Mouse (Mus musculus) cerebellum, postnatal 10 days (tissue): ENCODE data around the gene Mllt6.
A peak's percentile ranks its signal among the peaks of the same experiment; 100 is the strongest.

Experiments used
- DNase-seq, 2 experiments: peaks; one replicate each; pipeline ENCODE4 v3.0.0; 2021; ENCODE audit warnings: mixed read lengths in 2 of 2

Mllt6 gene

DNA sequence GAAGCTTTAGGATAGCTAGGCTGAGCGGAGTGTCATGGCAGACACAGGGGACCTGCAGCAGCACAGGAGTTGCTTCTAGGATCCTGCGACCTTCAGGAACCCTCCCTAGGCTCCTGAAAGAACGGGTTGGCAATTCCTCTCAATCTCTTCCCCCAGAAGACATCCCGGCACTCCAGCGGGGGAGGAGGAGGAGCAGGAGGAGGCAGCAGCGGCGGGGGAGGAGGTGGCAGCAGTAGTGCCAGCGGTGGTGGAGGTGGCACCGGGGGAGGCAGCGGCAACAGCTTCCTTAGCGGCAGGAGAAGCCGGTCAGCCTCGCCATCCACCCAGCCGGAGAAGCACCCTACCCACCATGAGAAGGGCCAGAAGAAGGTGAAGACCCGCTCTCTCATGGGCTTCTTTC is 6.1 kb downstream of the Mllt6 start:
- peak in 1 of 2 experiments; percentile 49 for DNase-seq

DNA sequence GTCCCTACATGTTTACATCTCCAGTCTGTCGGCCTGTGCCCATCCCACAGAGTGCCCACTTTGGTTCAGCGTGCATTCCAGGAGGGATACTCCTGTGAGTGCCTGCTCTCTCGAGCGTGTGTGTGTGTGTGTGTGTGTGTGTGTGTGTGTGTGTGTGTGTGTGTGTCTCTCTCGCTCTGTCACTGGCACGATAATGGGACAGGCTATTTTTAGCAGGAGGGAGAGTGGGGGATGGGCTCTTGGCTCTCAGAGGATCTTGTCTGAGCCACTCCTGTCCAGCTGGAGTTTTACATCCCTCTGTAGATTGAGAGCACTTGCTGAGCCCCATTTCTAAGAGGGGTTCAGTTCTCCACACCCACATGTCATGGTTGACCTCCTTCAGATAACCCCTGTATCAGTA is 6.6 kb downstream of the Mllt6 start:
- peak; percentile 87 to 94 for DNase-seq

DNA sequence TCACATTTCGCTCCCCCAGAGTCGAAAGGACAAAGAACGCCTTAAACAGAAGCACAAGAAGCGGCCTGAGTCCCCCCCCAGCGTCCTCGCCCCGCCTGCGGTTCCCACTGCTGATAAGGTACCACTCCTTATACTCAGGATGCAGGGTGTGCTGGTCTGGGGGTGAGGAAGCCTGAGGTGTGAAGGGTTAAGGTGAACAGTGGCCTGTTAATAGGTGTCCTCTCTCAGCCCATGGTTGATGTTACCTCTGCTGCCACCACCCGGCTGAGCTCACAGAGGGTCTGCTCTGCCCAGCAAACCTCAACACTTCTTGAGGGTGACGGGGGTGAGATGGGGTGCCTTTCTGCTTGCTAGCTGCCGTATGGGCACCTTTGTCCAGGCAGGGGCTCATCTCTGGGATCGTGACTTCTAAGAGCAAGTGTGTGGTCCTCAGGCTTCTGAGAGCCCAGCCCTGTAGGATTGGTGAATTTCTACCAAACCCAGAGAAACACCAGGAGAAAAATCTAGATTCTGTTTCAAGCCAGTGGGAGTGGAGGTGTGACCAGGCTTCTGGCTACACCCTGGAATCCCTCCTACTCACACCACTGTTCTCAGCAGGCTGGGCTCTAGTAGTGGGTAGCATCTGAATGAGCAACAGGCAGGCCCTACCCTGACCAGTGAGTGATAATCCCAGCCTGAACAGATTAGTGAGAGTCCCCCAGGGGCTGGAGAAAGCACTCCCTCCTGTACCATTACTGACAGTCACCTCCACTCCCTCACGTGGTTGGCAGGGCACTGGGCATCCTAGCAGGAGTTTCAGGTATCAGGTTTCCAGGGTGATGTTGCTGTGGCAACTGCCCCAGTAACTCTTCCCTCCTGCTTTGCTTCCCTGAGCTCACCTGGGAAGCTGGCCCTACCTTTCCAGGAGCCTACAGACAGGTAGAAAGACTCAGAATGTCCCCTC is 7.3 kb downstream of the Mllt6 start:
- peak in 1 of 2 experiments; percentile 59 for DNase-seq

DNA sequence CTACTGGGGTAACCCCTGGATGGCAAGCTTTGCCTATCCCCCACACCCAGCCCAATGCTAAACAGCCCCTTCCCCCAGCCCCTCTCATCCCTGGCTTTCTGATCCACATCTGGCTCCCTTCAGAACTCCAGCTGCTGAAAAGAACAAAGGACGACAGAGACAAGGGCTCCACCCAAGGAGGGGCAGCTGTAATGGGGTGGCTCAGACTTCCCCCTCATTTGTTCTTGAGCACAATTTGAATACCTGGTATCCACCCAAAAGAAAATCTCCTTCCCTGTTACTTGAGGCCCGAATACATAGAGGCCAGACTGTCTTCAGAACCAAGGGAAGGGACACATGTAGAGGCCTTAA is 7.9 kb downstream of the Mllt6 start:
- no peak for DNase-seq

DNA sequence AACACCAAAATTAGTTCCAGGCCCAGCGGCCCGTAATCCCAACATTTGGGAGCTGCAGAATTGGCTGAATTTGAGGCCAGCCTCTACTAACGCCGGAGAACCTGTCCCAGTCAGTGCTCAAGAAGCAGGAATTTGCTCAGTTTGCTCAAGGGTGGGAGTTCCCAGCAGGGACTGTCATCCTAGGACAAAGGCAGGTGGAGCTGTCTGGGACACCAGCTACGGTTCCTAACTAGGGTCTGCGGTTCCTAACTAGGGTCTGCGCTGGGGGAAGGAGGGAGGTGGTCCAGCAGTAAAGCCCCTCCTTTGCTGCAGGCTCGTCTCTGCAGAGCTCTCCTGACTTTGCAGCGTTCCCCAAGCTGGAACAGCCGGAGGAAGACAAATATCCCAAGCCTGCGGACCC is 9.9 kb downstream of the Mllt6 start:
- DNase-seq, result no peak

DNA sequence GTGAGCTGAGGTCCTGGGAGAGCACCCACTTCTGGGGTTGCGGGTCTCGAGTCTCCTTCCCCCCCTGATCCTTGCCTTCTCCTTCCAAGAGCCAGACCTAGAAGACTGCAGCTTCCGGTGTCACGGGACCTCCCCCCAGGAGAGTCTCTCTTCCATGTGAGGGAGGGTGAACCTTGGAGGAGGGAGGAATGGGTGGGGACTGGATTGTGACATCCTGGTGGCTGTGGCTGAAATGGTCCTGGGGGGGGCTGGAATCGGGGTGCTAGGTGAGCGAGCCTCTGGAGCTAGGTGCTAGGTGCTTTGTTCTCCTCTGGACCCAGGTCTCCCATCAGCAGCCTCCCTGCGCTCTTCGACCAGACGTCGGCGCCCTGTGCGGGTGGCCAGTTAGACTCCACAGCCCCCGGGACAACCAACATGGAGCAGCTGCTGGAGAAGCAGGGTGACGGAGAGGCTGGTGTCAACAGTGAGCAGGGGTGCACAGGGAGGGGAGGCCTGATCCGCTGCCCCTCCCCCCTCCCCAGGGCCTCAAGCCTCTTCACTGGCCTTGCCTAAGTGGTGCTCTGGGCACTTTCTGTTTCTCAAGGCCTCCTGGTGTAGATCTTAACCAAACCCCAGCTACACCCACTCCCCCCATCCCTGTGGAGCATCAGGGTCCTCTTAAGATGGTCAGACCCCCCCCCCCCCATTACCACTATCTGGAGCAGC is 13.0 kb downstream of the Mllt6 start:
- DNase-seq, result no peak

DNA sequence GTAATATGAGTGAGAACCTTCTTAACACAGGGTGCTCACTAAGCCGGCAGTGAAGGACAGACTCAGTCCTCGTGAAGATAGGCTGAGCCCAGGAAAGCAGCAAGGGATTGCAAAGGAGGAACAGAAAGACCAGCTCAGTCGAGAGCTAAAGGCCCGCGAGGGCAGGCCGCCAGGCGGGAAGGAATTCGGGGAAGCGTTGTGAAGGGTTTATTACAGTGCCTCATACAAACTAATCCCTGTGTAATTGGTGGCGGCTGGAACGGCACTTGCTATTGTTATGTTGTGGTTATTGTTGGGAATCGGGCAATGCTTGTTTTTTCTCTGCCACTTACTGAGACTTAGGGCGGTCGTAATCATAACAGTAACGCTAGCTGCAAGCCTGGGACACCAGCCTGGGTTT is 14.2 kb downstream of the Mllt6 start:
- DNase-seq, result peak in 1 of 2 experiments; percentile 53

DNA sequence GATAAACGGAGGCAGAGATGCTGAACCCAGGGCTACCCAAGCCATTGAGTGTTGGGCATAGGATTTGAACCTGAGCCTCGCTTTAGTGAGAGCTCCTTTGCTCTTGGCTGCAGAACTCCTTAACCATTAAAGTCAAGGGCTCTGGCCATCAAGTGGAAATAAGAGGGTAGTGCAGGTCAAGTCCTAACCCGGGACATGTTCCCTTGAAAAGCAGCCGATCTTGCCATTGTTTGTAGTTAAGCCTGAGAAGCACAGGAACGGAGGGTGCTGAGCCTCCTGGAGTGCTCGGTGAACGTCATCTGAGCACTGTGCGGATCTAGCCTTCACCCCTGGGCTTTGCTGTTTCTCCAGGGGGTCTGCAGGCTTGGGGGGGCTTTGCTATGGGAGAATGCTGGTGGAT is 14.6 kb downstream of the Mllt6 start:
- DNase-seq, result no peak

DNA sequence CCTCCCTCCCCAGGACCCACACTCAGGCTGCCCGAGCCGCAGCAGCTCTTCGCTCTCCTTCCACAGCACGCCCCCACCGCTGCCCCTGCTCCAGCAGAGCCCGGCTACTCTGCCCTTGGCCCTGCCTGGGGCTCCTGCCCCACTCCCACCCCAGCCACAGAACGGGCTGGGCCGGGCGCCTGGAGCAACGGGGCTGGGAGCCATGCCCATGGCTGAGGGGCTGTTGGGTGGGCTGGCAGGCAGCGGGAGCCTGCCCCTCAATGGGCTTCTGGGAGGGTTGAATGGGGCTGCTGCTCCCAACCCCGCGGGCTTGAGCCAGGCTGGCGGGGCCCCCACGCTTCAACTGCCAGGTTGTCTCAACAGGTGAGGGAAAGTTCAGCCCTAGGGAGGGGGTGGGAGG is 15.1 kb downstream of the Mllt6 start:
- peak in 1 of 2 experiments; percentile 51 for DNase-seq

DNA sequence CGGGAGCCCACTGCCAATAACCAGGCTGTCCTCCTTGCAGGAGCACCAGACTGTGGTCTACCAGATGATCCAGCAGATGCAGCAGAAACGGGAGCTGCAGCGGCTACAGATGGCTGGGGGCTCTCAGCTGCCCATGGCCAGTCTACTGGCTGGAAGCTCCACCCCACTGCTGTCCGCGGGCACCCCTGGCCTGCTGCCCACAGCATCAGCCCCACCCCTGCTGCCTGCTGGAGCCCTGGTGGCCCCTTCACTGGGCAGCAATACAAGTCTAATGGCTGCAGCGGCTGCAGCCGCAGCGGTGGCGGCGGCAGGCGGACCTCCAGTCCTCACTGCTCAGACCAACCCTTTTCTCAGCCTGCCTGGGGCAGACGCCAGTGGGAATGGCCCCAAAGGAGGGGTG is 17.2 kb downstream of the Mllt6 start:
- DNase-seq, result peak; percentile 79 to 87

DNA sequence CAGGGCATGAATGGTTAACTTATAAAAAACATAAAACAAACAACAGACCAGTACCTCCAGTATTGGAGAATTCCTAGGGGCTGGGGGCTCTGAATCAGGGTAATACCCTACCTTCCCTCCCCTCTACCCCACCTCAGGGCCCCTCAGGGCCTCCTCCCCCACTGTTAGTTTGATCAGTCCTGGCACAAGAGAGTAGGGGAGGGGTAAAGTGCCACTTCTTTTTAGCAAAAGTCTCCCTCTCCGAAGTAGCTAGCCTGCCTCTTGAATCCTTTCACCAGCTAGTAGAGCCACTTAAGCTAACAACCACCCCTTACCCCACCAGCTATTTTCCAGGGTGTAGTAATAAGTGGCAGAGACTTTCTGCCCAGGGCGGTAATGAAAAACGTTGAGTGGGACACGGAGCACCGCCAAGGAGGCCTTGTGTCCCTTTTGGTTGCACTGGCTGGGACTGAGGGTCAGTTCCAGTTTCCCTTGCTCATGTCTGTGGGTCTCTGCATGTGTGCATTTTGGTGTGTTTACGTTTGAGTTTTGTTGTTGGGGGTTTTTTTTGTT is 19.4 kb downstream of the Mllt6 start:
- DNase-seq, result no peak

DNA sequence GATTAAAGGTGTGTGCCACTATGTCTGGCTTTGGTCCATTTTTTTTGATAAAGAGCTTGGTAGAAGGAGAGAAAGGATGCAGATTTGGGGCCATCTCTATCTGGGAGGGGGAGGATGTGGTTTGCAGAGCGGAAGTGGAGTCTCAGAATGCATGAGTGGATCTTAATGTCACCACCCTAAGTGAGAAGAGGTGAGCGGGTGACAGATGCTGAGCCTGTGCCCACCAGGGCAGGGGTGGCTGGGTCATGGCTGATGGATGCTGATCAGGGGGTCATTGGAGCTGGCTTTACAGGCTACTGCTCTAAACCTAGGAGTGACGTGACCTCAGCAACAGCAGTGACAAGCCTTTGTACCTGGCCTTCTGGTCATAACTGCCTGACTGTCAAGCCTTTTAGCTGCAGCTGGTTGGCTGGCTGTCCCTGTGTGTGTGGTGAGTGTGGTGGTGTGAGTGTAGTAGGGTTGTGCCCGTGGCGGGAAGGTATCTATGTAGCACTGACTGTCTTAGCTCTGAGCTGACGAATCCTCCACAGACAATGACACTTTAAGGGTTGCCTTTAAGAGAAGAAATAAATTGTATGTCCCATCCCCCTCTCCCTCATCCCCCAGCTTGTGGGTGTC is 21.0 kb downstream of the Mllt6 start:
- no peak for DNase-seq

DNA sequence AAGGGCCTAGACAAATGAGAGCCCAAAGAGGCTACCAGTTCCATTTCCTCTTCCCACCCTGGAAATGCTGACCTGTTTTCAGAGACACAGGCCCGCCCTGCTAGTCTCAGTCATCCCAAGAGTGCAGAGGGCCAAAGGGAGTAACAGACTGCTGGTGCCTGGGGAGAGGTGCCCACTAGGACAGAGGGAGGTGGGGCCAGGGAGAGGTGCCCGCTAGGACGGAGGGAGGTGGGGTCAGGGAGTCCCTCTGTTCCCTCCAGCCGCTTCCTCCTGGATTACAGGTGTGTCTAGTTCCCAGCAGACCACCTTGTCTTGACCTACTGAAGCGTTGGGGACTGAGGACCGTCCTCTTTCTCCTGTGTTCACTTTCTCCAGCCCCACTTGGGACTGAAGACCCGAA is 21.6 kb downstream of the Mllt6 start:
- DNase-seq, result no peak

DNA sequence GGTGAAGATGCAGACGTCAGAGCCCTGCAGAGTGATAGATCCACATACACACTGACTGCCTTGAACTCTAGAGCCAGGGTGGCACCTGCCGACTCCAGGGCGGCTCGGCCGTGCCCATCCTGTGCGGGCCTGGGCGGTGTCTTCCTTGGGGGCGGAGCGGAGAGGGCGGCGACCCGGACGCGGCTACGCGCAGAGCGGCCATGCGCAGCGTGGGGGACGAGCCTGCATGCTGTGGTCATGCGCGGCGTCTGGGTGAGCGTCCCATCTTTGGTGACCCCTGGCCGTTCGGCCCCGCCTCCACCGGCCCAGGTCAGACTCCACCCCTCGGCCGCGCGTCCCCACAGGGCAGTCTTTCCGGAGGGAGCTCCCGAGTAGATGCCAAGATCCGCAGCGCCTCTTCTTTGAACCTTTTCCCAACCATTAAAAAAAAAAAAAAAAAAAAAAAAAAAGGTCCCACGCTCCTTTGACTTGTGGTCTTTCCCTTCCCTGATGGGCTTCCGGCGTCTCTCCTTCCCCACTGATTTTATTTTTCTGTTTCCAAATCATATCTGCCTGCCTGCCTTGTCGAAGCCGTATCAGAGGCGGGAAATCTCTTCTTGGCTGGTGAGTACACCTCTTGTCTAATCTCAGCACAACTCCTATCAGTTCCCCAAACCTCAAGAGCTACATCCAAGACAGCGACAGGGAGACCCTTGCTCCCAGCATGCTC is 22.6 kb downstream of the Mllt6 start, which contains the start of gene Cisd3:
Gene Cisd3 (plus strand): TSS at position 214 of the 709 bp plus-strand sequence.
- peak; percentile 81 to 90 for DNase-seq

DNA sequence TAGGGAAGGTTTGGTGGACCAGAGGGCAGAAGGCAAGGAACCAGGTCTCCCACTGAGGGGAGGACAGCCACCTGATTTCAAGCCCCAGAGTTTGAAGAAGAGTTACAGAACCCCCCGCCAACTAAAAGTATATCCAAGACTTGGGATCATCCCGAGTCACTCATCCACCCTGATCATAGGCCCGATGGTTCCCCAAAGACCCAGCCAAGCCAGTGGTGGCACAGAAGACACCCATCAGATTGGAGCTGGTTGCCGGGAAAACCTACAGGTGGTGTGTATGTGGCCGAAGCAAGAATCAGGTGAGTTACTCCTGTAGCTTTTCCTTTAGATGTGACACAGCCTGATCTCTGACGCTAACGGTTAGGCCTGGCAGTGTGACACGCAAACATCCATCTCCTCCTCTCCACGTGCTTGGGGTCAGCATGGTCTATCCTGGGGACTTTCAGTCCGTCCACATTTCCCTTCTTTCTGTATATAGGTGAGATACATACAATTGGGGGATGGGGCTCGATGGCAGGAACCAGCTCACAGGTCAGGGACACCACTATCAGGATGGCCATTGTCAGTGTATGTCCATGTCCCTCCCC is 23.2 kb downstream of the Mllt6 start:
- DNase-seq, result no peak

DNA sequence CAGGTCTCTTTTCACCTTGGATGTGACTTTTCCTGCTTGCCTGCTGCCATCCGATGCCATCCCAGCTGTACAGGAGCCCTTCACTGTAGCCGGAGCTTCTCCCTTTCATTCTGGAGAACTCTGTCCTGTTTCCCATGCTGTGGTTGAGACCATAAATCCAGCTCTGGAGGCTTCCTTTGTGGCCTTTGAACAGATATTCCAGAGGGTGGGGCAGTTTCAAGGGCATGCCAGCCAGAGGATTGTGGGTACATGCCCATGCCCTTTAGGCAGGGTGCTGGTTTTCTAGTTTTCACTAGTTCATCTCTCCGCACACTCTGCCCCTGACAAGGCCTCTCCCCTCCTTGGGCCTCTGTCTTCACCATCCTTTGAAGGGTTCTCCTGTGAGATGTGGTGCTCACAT is 23.8 kb downstream of the Mllt6 start:
- DNase-seq, result no peak

DNA sequence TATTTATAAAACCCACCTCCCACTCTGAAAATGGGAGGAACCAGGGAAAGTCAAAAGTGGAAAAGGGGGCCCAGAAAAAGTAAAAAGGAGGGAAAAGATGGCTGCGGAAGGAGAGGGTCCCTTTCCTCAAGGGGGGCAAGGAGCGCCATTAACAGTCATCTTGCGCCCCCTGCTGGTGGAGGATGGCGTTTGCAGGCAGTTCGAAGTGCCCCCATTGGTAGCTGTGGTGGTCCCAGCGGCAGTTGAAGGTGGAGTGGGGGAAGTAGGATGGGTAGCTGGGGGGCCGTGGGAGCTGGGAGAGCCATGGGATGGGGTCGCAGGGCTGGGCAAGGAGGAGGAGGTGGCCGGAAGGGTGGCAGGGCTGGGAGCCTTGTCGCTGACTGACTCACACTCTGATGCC is 26.6 kb downstream of the Mllt6 start:
- DNase-seq, result peak; percentile 90 to 93

DNA sequence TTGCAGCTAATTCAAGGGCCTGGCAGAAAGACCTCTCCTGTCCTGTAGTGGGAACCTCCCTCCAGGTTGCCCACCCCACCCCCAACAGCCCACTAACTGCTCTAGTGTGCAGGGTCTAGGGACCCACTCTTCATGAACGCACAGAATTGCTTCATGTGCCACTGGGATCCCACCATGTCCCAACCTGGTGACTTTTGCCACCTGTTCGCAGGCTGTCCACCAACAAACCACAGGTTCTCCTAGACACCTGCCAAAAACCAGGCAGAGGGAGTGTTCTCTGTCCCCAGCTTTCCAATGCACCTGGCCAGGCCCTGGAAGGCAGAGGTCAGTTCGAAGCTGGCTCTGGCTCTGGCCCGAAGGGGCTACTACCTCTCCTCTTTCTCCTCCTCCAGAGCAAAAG is 31.2 kb downstream of the Mllt6 start:
- peak in 1 of 2 experiments; percentile 34 for DNase-seq

DNA sequence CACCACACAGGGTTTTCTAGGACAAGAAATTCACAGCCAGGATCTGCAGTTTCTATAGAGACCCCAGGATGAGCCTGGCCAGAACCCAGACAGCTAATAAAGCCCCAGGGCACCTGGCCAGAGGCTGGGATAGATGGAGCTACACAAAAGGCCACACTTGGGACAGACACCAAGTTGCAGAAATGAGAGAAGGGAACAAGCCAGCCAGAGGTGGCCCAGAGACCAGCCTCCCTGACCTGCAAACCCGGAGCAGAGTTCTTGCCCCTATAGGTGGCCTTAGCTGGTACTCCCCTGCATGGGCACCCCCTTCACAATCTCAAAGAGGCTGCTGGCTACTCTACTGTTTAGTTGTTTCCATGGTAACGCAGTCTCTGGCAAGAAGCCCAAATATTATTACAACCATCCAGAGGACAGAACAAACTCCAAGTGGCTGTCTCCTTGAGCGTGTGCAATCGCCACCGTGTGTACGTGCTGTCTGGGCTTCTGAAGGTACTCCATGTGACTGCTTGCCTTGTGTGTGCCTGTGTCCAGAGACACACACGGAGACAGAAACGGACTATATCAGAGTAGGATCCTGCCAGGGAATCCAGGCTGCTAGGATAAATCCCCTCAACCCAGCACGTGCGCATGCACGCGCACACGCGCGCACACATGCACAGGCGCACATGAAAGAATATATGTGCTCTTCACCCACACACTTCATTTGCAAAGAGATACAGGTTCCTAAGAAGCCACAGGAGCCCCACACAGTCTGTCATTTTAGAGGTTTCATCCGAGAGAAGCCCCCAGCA is 31.9 kb downstream of the Mllt6 start:
- peak; percentile 81 to 89 for DNase-seq

DNA sequence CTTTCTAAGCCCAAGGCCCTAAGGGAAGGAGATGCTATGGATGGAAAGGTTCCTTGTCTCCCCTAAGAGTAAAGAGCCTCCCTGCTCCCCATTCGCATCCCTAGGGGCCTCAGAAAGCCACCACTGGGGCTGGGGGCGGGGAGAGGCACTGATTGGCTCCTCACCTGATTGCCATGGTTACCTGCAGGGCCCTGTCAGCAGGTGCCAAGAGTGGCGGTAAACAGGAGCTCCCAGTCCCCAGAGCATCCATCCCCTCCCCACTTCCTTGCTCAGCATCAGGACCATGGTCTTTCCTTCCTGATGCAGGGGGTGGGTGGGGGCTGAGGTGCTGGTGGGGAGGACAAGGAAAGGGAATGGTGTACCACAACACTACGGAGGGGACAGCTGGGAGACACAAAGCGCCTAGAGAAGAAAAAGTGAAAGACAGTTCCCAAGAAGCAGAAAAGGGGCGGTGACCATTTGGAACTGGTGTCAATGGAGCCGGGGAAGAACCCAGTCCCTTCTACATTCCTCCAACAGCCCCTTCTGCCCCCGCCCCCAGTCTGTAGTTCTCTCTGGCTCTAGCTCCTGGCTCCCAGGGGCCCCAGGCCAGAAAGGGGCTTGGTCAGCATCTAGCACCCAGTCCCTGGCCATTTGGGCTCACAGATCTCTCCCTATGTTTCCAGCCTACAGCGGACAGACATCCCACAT is 32.6 kb downstream of the Mllt6 start:
- DNase-seq, result peak in 1 of 2 experiments; percentile 53

DNA sequence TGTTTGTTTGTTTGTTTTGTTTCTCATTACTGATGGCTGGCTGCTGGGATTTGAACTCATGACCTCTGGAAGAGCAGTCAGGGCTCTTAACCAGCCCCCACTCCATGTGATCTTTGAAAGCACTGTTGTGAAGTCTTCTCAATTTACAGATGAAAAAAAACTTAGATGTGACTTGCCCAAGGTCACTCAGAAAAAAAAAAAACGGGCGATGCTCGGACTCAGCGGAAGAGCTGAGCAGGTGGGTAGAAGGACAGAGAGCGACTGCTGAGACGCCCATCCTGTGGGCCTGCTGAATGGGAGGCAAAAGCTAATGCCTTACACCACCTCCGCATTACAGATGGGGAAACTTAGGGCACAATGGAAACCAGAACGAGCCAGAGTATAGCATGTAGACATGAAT is 33.5 kb downstream of the Mllt6 start:
- no peak for DNase-seq
